Mouse (Mus musculus): ENCODE measurements at regions not wholly inside any gene's neighbourhood (a gene's known extent, or its start where the extent isn't known, plus 50 kb on each side); places are given as distances from the start of the nearest gene placed in this dataset.
"Not testable (repeated sequence)": the region's sequence is repeated elsewhere in the genome, so short reads cannot be mapped to it uniquely, and the experiment has no call there.

- not testable (repeated sequence) for H3K9me3 ChIP-seq (ENCODE audit: control insufficient read depth, low read depth, low read length); H3K36me3 ChIP-seq (ENCODE audit: control insufficient read depth, insufficient read depth, low read length); H3K9ac ChIP-seq (replicated peaks; ENCODE audit: low read depth, low read length); ATAC-seq (ENCODE audit: insufficient number of reproducible peaks, insufficient read depth, low FRiP score, low read depth); H3K4me1 ChIP-seq (ENCODE audit: control insufficient read depth, insufficient read depth, low read length); H3K27ac ChIP-seq (ENCODE audit: low read length); H3K4me2 ChIP-seq (replicated peaks; ENCODE audit: low read depth, low read length); H3K27me3 ChIP-seq (ENCODE audit: control insufficient read depth, insufficient read depth, low read length); H3K4me3 ChIP-seq (ENCODE audit: low read depth, low read length)
- 42% methylated on average over 2 of the region's 2 CpGs for WGBS
Measured at GRCm38 (mm10) chr17:10150403-10150689, 169.3 kb downstream of the Qk start.

GRCm38 (mm10) chr17:10149682-10150402 lies 169.8 kb downstream of the Qk start:
- Histone ChIP-seq H3K27ac (ENCODE audit: low read length) (no peak overlapping the region), H3K4me3 (ENCODE audit: low read depth, low read length) (no peak overlapping the region), H3K27me3 (ENCODE audit: control insufficient read depth, insufficient read depth, low read length) (no peaks in the 10 kb centered on the region), H3K9ac (replicated peaks; ENCODE audit: low read depth, low read length) (no peak overlapping the region), H3K9me3 (ENCODE audit: control insufficient read depth, low read depth, low read length) (no peaks in the 10 kb centered on the region), H3K4me2 (replicated peaks; ENCODE audit: low read depth, low read length) (no peak overlapping the region), H3K4me1 (ENCODE audit: control insufficient read depth, insufficient read depth, low read length) (no peaks in the 10 kb centered on the region), H3K36me3 (ENCODE audit: control insufficient read depth, insufficient read depth, low read length) (no peaks in the 10 kb centered on the region)
- ATAC-seq (ENCODE audit: insufficient number of reproducible peaks, insufficient read depth, low FRiP score, low read depth): no peak
- WGBS: 76% methylated on average over 8 of the region's 8 CpGs

GRCm38 (mm10) chr17:10147106-10147505 lies 172.5 kb downstream of the Qk start:
- H3K4me3 ChIP-seq (ENCODE audit: low read depth, low read length): no peak overlapping the region
- H3K36me3 ChIP-seq (ENCODE audit: control insufficient read depth, insufficient read depth, low read length): no peaks in the 10 kb centered on the region
- no peaks in the 10 kb centered on the region for H3K9me3 ChIP-seq (ENCODE audit: control insufficient read depth, low read depth, low read length)
- H3K9ac ChIP-seq (replicated peaks; ENCODE audit: low read depth, low read length): no peak overlapping the region
- 53% methylated on average over 8 of the region's 8 CpGs for WGBS
- no peaks in the 10 kb centered on the region for H3K4me1 ChIP-seq (ENCODE audit: control insufficient read depth, insufficient read depth, low read length)
- ATAC-seq (ENCODE audit: insufficient number of reproducible peaks, insufficient read depth, low FRiP score, low read depth): no peak
- H3K27ac ChIP-seq (ENCODE audit: low read length): no peak overlapping the region
- no peak overlapping the region for H3K4me2 ChIP-seq (replicated peaks; ENCODE audit: low read depth, low read length)
- H3K27me3 ChIP-seq (ENCODE audit: control insufficient read depth, insufficient read depth, low read length): no peaks in the 10 kb centered on the region

GRCm38 (mm10) chr17:10146576-10146975 lies 173.1 kb downstream of the Qk start:
- no peaks in the 10 kb centered on the region for H3K36me3 ChIP-seq (ENCODE audit: control insufficient read depth, insufficient read depth, low read length)
- H3K9ac ChIP-seq (replicated peaks; ENCODE audit: low read depth, low read length): no peak overlapping the region
- no peak for ATAC-seq (ENCODE audit: insufficient number of reproducible peaks, insufficient read depth, low FRiP score, low read depth)
- no peaks in the 10 kb centered on the region for H3K4me1 ChIP-seq (ENCODE audit: control insufficient read depth, insufficient read depth, low read length)
- H3K4me2 ChIP-seq (replicated peaks; ENCODE audit: low read depth, low read length): no peak overlapping the region
- WGBS: 56% methylated on average over 3 of the region's 3 CpGs
- no peaks in the 10 kb centered on the region for H3K27me3 ChIP-seq (ENCODE audit: control insufficient read depth, insufficient read depth, low read length)
- H3K9me3 ChIP-seq (ENCODE audit: control insufficient read depth, low read depth, low read length): no peaks in the 10 kb centered on the region
- no peak overlapping the region for H3K27ac ChIP-seq (ENCODE audit: low read length)
- H3K4me3 ChIP-seq (ENCODE audit: low read depth, low read length): no peak overlapping the region

- Histone ChIP-seq H3K9me3 (ENCODE audit: control insufficient read depth, low read depth, low read length) (no peaks in the 10 kb centered on the region), H3K27me3 (ENCODE audit: control insufficient read depth, insufficient read depth, low read length) (no peaks in the 10 kb centered on the region), H3K4me2 (replicated peaks; ENCODE audit: low read depth, low read length) (no peak overlapping the region), H3K4me1 (ENCODE audit: control insufficient read depth, insufficient read depth, low read length) (peaks cover 3% of the 10 kb centered on the region; the same call in 1 of the 2 replicates), H3K4me3 (ENCODE audit: low read depth, low read length) (no peak overlapping the region), H3K36me3 (ENCODE audit: control insufficient read depth, insufficient read depth, low read length) (no peaks in the 10 kb centered on the region), H3K27ac (ENCODE audit: low read length) (no peak overlapping the region), H3K9ac (replicated peaks; ENCODE audit: low read depth, low read length) (no peak overlapping the region)
- WGBS: 30% methylated on average over 3 of the region's 3 CpGs
- no peak for ATAC-seq (ENCODE audit: insufficient number of reproducible peaks, insufficient read depth, low FRiP score, low read depth)
Measured at GRCm38 (mm10) chr17:10138847-10139246, 180.8 kb downstream of the Qk start.

GRCm38 (mm10) chr17:10138374-10138773 lies 181.3 kb downstream of the Qk start:
- Histone ChIP-seq H3K4me2 (replicated peaks; ENCODE audit: low read depth, low read length) (no peak overlapping the region), H3K36me3 (ENCODE audit: control insufficient read depth, insufficient read depth, low read length) (no peaks in the 10 kb centered on the region), H3K27ac (ENCODE audit: low read length) (no peak overlapping the region), H3K9me3 (ENCODE audit: control insufficient read depth, low read depth, low read length) (no peaks in the 10 kb centered on the region), H3K4me1 (ENCODE audit: control insufficient read depth, insufficient read depth, low read length) (peaks cover 3% of the 10 kb centered on the region; the same call in 1 of the 2 replicates), H3K4me3 (ENCODE audit: low read depth, low read length) (no peak overlapping the region), H3K9ac (replicated peaks; ENCODE audit: low read depth, low read length) (no peak overlapping the region), H3K27me3 (ENCODE audit: control insufficient read depth, insufficient read depth, low read length) (no peaks in the 10 kb centered on the region)
- WGBS: 33% methylated on average over 4 of the region's 4 CpGs
- peak; percentile 63; the same call in 1 of the 2 replicates for ATAC-seq (ENCODE audit: insufficient number of reproducible peaks, insufficient read depth, low FRiP score, low read depth)

- H3K4me1 ChIP-seq (ENCODE audit: control insufficient read depth, insufficient read depth, low read length): peaks cover 3% of the 10 kb centered on the region; the same call in 1 of the 2 replicates
- WGBS: 57% methylated on average over 2 of the region's 2 CpGs
- H3K4me2 ChIP-seq (replicated peaks; ENCODE audit: low read depth, low read length): no peak overlapping the region
- ATAC-seq (ENCODE audit: insufficient number of reproducible peaks, insufficient read depth, low FRiP score, low read depth): no peak
- H3K4me3 ChIP-seq (ENCODE audit: low read depth, low read length): no peak overlapping the region
- H3K9ac ChIP-seq (replicated peaks; ENCODE audit: low read depth, low read length): no peak overlapping the region
- H3K36me3 ChIP-seq (ENCODE audit: control insufficient read depth, insufficient read depth, low read length): no peaks in the 10 kb centered on the region
- H3K27me3 ChIP-seq (ENCODE audit: control insufficient read depth, insufficient read depth, low read length): no peaks in the 10 kb centered on the region
- no peak overlapping the region for H3K27ac ChIP-seq (ENCODE audit: low read length)
- no peaks in the 10 kb centered on the region for H3K9me3 ChIP-seq (ENCODE audit: control insufficient read depth, low read depth, low read length)
Measured at GRCm38 (mm10) chr17:10135111-10135510, 184.5 kb downstream of the Qk start.

- H3K4me3 ChIP-seq (ENCODE audit: low read depth, low read length): no peak overlapping the region
- no peak overlapping the region for H3K4me2 ChIP-seq (replicated peaks; ENCODE audit: low read depth, low read length)
- no peaks in the 10 kb centered on the region for H3K36me3 ChIP-seq (ENCODE audit: control insufficient read depth, insufficient read depth, low read length)
- no peak overlapping the region for H3K9ac ChIP-seq (replicated peaks; ENCODE audit: low read depth, low read length)
- no peaks in the 10 kb centered on the region for H3K27me3 ChIP-seq (ENCODE audit: control insufficient read depth, insufficient read depth, low read length)
- no peaks in the 10 kb centered on the region for H3K9me3 ChIP-seq (ENCODE audit: control insufficient read depth, low read depth, low read length)
- 79% methylated on average over 8 of the region's 8 CpGs for WGBS
- no peaks in the 10 kb centered on the region for H3K4me1 ChIP-seq (ENCODE audit: control insufficient read depth, insufficient read depth, low read length)
- no peak overlapping the region for H3K27ac ChIP-seq (ENCODE audit: low read length)
- no peak for ATAC-seq (ENCODE audit: insufficient number of reproducible peaks, insufficient read depth, low FRiP score, low read depth)
Measured at GRCm38 (mm10) chr17:10128591-10128990, 191.1 kb downstream of the Qk start.

- H3K9ac ChIP-seq (replicated peaks; ENCODE audit: low read depth, low read length): no peak overlapping the region
- no peak overlapping the region for H3K4me2 ChIP-seq (replicated peaks; ENCODE audit: low read depth, low read length)
- H3K4me3 ChIP-seq (ENCODE audit: low read depth, low read length): no peak overlapping the region
- no peak overlapping the region for H3K27ac ChIP-seq (ENCODE audit: low read length)
- no peak for ATAC-seq (ENCODE audit: insufficient number of reproducible peaks, insufficient read depth, low FRiP score, low read depth)
- H3K36me3 ChIP-seq (ENCODE audit: control insufficient read depth, insufficient read depth, low read length): no peaks in the 10 kb centered on the region
- H3K4me1 ChIP-seq (ENCODE audit: control insufficient read depth, insufficient read depth, low read length): no peaks in the 10 kb centered on the region
- H3K9me3 ChIP-seq (ENCODE audit: control insufficient read depth, low read depth, low read length): 0 out of 2 replicates have a peak, but pooled peaks cover 4% of the 10 kb centered on the region
- WGBS: 51% methylated on average over 3 of the region's 3 CpGs
- H3K27me3 ChIP-seq (ENCODE audit: control insufficient read depth, insufficient read depth, low read length): no peaks in the 10 kb centered on the region
Measured at GRCm38 (mm10) chr17:10122411-10122810, 197.2 kb downstream of the Qk start.

All from stomach, embryonic 14.5 days (tissue).